Mouse (Mus musculus) c-Kit-positive CD71-negative TER-119-negative erythroid progenitor cells, embryonic 14.5 days (primary cell): ENCODE data around the gene Syt6.

ENCODE experiments used
- DNase-seq: peaks from one replicate; pipeline ENCODE4 v3.0.0-alpha.2; 2013; ENCODE audit warnings: low read depth

Gene Syt6

DNA sequence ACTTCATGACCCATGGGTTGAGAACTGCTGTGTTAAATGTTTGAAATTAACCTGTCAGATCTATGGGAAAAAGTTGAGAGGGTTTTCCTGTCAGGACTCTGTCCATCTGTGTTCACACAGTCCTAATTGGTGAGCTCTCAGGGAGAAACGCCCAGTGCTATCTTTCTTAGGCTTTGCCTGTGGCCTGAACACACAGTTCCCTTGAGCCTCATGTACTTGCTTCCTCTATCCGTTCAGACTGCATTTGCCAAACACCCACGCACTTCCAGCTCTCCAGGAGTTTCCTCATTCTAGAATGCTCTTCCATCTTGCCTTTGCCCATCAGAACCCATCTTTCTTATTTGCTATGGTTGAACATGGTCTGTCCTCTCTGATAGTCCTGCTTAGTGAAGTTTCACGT lies 73.5 kb downstream of the Syt6 start:
- no peak for DNase-seq

DNA sequence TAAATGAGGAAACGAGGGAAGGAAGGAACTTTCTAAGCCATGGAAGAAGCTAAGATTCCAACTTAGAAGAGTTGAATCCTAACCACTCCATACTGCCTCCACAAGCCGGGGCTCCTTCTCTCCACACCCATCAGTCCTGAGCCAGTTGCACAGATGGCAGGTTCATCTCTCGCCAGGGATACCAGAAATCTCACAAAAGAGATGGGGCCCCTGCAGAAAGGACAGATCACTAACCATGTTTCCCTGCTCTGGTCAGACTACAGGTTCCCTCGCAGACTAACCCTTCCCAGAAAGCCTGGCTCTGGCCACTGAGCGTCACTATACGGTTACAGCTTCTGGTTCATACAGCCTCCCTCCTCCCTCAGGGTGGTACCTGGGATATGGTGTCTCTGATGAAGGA lies 74.7 kb downstream of the Syt6 start:
- no peak for DNase-seq

DNA sequence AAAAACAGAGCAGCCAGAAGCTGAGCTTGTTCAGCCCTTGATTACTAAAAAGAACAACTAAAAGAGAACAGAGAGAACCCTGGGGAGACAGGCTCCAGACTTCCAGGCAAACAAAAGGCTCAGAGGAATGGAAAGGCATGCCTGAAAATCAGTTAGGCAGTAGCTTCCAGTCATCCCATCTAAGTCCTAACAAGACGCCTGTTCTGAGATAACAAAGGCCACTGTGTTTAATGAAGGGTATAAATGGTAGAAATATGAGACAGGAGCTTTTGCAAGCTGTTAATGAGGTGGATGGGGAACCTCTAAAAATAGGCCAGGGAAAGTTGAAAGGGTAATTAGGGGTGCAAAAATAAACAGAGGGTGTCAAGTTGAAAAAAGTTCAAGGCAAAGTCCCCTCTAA lies 75.4 kb downstream of the Syt6 start:
- DNase-seq, result no peak

DNA sequence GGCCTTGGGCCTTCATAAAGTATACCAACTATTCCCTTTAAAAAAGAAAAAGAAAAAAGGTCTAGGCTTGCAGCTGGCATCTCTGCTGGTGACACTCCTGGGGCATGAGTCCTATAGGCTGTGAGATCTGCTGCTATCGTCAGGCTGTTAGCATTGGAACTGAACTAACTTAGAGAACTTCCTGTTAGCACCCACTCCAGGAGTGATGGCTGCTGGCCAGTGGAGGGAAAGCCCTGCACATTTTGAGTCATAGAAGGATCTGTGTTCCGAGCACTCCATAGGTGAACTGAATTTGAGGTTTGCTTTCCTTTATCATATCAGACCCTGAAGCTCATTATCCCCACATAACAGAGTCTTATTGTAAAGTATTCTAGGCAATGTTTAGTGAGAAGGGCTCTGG lies 85.0 kb downstream of the Syt6 start:
- DNase-seq, result no peak

DNA sequence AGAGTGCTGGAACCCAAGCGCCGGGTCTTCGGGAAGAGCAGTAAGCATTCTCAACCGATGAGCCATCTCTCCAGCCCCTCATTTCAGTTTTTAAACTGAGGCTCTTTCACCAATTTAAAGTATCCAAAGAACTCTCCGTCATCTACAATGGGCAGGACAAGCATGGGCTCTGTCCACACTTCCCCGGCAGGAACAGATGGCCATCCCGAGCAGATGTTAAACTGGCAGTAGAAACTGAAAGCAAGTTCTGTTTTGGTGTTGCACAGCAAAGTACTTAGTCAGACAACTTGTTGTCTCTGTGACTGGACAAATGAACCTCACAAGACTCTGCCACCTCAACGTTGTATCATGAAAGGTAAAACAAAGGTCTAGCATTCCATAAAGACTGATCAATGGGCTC lies 86.7 kb downstream of the Syt6 start:
- DNase-seq, result no peak

DNA sequence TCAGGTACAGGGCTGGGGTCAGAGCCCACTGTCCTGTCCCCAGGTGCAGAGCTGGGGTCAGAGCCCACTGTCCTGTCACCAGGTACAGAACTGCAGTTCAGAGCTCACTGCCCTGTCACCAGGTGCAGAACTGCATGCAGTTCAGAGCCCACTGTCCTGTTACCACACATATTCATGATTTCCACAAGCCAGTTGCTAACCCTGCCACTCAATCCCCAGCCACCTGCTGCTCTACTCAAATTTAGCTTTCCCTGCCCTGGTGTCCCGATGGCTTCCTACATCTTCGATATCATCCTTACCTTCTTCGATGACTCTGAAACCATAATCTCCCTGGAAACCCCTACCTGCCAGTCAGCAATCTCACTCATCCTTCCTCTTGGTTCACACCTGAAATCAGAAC lies 88.4 kb downstream of the Syt6 start:
- no peak for DNase-seq

DNA sequence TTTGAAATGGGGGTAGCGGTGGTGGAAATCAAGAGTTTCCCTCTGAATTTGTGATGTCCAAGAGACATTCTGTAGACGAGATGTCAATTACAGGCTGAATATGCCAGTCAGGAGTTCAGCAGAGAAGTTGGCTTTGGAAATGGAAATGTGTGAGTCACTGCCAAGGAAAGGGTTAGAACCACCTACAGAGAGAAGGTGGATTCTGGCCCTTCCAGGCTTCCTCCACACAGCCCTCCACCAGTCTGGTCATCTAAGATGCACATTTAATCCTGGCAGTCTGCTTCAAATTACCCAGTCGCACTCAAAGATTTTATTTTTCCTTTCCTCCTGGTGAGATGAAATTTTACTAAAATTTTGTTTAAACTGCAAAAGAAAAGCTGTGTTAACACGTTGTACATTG lies 97.1 kb downstream of the Syt6 start:
- no peak for DNase-seq

DNA sequence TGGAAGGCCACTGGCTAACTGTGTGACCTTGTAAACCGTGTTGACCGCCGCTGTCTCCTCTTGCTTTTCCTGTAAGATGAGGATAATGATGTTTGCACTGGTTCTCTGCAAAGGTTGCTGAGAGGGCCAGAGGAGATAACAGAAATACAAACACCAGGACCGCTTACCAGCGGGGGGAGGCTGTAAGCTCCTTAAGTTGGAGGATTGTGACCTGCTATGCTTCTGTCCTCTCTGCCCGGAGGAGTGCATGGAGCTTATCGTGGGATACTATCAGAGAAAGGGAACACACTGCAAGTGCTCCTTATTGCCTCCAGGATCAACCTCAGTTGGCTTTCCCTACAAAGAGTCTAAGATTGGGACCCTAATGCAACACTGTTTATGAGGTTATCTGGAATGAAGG lies 97.7 kb downstream of the Syt6 start:
- no peak for DNase-seq

DNA sequence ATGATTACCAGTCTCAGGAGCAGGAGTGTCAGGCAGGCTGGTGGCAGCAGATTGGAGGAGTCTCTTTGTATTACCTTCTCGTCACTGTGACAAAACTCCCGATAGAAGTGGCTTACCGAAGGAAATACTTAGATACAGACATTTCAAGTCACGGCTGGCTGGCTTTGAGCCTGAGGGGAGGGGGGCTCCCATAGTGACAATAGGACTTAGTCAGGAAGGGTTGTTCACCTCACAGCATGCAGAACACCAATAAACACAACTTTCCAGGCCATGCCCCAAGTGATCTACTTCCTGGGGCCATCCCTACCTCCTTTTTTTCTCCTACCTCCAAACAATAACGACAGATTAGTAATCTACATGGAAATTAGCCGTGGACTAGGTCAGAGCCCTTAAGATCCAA lies 103.8 kb downstream of the Syt6 start:
- no peak for DNase-seq

DNA sequence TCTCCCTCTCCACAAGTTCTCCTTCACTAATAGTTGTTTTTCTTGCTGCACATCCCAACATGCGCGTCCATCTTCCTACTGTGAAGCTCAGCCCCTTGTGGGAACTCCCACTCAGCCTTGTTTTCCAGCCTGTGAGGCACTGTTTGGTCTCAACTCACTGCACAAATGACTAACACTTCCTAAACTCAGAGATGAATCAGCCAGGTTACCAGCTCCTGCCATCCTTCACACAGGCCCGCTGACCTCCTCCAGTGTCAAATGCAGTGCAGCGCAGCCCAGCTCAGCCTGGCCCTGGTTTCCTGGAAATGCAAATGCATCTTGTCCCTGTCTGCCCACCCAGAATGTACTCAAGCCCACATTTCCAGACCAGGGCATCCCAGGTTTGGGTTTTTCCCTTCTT lies 107.4 kb downstream of the Syt6 start:
- no peak for DNase-seq

DNA sequence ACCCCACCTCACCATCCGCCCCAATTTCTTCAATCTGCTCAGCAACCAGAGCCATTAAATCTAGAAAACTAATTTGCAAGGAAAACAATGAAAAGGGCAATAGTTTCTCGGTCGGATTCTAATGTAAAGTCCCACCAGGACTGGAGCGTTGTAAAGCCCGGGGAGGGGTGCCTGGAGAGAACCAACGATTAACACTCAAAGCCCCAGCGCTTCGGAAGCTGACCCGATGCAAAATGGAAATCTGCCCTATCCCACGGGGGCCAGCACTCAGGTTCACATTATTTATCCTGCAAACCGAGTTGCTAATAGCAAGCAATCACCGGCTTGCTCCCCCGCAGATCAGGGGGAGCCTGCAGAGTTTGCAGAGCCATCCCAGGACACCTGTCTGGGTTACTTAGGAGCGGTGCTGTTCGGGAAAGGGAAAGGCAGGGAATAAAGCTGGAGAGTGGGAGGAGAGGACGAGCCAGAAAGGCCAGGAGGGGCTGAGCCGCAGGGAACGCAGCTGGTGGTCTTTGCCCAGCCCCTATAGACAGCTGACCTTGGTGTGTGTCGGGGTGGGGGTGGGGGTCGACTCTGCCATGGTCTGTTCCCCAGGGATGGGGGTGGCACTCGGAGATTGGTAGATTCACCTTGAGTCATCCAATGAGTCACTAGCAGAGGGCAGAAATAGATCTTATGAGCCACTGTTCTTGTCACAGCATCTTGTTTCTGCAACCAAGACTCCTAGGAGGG lies 108.4 kb downstream of the Syt6 start:
- DNase-seq, result no peak

DNA sequence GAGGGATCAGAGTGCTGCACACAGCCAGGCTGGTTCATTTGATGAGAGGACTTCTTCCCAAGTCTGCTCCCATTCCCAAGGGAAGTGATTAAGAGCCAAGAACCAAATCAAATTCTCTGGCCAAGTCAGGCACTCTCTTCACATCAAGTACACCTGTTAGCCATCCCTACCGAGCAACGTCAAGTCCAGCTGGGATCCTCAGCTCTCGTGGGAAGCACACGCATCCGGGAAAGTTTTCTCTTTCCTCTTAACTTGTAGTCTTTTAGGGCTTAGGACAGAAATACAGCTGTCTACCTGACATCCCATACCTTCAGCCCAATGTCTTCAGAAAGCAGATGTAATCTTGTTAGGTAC lies 108.9 kb downstream of the Syt6 start:
- DNase-seq, result no peak

DNA sequence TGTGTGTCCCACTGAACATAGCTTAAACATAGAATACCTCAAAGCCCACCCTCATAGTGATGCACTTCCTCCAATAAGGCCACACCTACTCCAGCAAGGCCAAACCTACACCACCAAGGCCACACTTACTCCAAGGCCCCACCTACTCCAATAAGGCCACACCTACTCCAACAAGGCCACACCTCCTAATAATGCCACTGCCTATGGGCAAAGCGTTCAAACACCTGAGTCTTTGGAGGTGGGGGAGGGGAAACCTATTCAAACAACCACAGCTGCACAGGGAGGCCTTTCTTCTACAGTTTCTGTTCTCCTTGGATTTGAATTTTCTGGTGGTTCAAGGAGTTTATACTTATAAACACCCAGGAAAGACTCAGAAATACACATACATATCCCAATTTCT lies 114.0 kb downstream of the Syt6 start:
- DNase-seq, result no peak

DNA sequence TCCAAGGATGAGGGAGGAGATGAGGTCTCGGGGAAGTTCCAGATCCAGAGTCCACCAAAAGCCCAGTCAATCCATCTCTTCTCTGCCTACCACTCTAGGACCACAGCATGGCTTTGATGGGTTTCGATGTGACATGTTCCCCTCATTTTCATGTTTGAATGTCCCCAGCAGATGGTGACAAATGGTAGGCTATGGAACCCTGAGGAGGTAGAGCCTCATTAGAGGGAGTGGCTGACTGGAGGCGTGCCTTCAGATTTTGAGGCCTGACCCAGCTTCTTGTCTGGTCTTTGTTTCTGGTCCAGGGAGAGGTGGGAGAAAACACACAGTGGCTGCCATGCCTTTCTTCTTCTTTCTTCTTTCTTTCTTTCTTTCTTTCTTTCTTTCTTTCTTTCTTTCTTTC lies 115.5 kb downstream of the Syt6 start:
- no peak for DNase-seq
